Mouse (Mus musculus): Measurements from ENCODE around the gene Vps45. TPM values are rescaled to one million over a fixed set of nuclear protein-coding genes. Genes with fewer than 3 reads are reported as not detected.

Vps45 gene
- polyA plus RNA-seq, 1 experiment from 2014 or later = 24.8 TPM

DNA sequence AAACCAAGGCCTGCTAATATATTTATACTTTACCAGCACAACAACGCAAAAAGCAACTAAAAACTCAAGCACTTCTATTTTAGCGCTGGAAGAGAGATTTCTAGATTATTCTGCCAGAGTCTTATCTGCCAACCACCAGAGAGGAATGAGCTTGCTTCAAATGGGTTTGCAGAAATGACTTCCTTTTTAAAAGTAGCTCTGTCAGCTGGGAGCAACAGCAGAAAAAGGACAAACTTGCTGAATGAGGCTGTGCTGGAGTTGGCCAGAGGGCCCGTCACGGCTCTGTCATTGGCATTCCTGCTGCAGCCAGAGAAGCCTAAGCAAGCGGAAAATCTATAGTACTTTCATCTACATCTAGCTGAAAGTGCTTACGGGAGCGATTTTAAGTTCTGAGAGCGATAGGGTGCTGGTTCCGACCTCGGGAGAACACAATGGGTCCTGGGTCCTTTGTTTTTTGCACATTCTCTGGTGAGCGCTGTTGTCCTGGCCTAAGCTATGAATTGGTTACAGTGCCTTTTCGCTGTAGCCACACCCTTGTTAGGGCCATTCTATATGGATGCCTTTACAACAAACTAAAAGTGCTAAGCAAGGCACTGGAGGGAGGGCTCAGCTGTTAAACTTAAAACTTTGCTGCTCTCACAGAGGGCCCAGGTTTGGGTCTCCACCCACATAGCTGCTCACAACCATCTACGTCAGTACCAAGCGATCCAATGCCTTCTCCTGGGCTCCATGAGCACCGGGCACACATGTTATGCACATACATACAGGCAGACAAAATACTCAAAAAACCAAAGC is 24.6 kb upstream of the Vps45 start:
- 71% methylated on average over 15 of the region's 15 CpGs for WGBS
- Histone ChIP-seq H3K27me3 (ENCODE audit: control insufficient read depth, insufficient read depth, low read length) (no peaks in the 10 kb centered on the region), H3K9ac (ENCODE audit: low read length) (no peak overlapping the region), H3K4me3 (ENCODE audit: low read depth, low read length) (no peak overlapping the region), H3K36me3 (ENCODE audit: control insufficient read depth, insufficient read depth, low read length) (no peaks in the 10 kb centered on the region), H3K9me3 (ENCODE audit: control insufficient read depth, low read length) (no peaks in the 10 kb centered on the region), H3K4me1 (replicated peaks; ENCODE audit: control insufficient read depth, insufficient read depth, low read length) (no peaks in the 10 kb centered on the region), H3K27ac (ENCODE audit: low read depth, low read length) (no peak overlapping the region), H3K4me2 (ENCODE audit: low read depth, low read length, severe bottlenecking) (no peak overlapping the region)
- no peak for DNase-seq (ENCODE audit: low spot score)
- ATAC-seq (replicated peaks; ENCODE audit: low FRiP score) = no peak

DNA sequence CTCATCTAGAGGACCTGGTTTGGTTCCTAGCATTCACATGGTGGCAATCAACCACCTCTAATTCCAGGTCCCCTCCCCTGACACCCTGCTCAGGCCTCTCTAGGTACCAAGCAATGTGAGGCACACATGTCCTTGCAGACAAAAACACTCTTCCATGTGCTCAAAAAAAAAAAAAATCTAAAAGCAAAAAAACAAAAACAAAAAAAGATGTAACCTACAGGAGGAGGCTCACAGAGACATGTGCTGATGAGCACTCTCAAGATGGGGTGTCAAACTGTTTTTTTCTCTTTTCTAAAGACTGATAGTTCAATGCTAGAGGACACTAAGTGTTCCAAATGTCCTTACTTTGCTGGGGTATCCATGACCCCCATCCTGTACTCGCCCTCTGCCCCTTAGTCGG is 23.8 kb upstream of the Vps45 start:
- Histone ChIP-seq H3K9ac (ENCODE audit: low read length) (no peak overlapping the region), H3K9me3 (ENCODE audit: control insufficient read depth, low read length) (no peaks in the 10 kb centered on the region), H3K4me2 (ENCODE audit: low read depth, low read length, severe bottlenecking) (no peak overlapping the region), H3K4me3 (ENCODE audit: low read depth, low read length) (no peak overlapping the region), H3K36me3 (ENCODE audit: control insufficient read depth, insufficient read depth, low read length) (no peaks in the 10 kb centered on the region), H3K27ac (ENCODE audit: low read depth, low read length) (no peak overlapping the region), H3K27me3 (ENCODE audit: control insufficient read depth, insufficient read depth, low read length) (no peaks in the 10 kb centered on the region), H3K4me1 (replicated peaks; ENCODE audit: control insufficient read depth, insufficient read depth, low read length) (no peaks in the 10 kb centered on the region)
- WGBS = 88% methylated on average over 2 of the region's 2 CpGs
- ATAC-seq (replicated peaks; ENCODE audit: low FRiP score) = no peak
- DNase-seq (ENCODE audit: low spot score) = no peak

DNA sequence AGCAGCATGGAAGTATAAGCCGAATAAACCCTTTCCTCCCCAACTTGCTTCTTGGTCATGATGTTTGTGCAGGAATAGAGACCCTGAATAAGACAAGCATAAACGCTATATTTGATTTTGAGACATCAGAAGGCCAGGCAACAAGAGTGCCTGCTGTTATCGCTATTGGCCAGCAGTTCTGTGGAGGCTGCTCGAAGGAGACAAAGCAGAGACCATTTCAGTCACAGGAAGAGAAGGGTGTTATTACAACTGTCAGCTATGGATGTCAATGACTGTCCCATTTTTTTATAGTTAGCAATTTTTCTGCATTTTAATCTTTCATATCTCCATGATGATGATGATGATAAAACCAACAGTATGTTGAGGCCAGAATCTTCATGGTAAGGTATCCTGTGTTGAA is 23.4 kb upstream of the Vps45 start:
- H3K9me3 ChIP-seq (ENCODE audit: control insufficient read depth, low read length) = no peaks in the 10 kb centered on the region
- DNase-seq (ENCODE audit: low spot score) (no peak), ATAC-seq (replicated peaks; ENCODE audit: low FRiP score) (no peak)
- no peaks in the 10 kb centered on the region for H3K36me3 ChIP-seq (ENCODE audit: control insufficient read depth, insufficient read depth, low read length)
- H3K4me1 ChIP-seq (replicated peaks; ENCODE audit: control insufficient read depth, insufficient read depth, low read length) = no peaks in the 10 kb centered on the region
- no peak overlapping the region for H3K4me3 ChIP-seq (ENCODE audit: low read depth, low read length)
- no peak overlapping the region for H3K9ac ChIP-seq (ENCODE audit: low read length)
- no peaks in the 10 kb centered on the region for H3K27me3 ChIP-seq (ENCODE audit: control insufficient read depth, insufficient read depth, low read length)
- WGBS = 83% methylated on average over 4 of the region's 4 CpGs
- H3K27ac ChIP-seq (ENCODE audit: low read depth, low read length) = no peak overlapping the region
- no peak overlapping the region for H3K4me2 ChIP-seq (ENCODE audit: low read depth, low read length, severe bottlenecking)

DNA sequence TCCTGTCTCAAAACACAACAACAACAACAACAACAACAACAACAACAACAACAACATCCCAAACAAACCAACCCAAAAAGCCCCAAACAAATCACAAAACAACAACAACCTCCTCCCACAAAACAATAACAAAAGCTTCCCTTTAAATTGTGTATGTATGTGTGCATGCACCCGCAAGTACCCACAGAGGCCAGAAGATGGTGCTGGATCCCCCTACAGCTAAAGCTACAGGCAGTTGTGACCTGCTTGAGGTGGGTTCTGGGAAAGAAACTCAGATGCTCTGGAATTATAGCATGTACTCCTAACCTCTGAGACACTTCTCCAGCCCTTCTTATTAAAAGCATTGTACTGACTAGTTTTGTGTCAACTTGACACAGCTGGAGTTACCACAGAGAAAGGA is 22.7 kb upstream of the Vps45 start:
- Histone ChIP-seq H3K4me2 (ENCODE audit: low read depth, low read length, severe bottlenecking) (no peak overlapping the region), H3K9ac (ENCODE audit: low read length) (no peak overlapping the region), H3K4me1 (replicated peaks; ENCODE audit: control insufficient read depth, insufficient read depth, low read length) (no peaks in the 10 kb centered on the region), H3K9me3 (ENCODE audit: control insufficient read depth, low read length) (no peaks in the 10 kb centered on the region), H3K27ac (ENCODE audit: low read depth, low read length) (no peak overlapping the region), H3K4me3 (ENCODE audit: low read depth, low read length) (no peak overlapping the region), H3K27me3 (ENCODE audit: control insufficient read depth, insufficient read depth, low read length) (no peaks in the 10 kb centered on the region), H3K36me3 (ENCODE audit: control insufficient read depth, insufficient read depth, low read length) (no peaks in the 10 kb centered on the region)
- 65% methylated on average over 1 of the region's 1 CpGs for WGBS
- DNase-seq (ENCODE audit: low spot score) = no peak
- ATAC-seq (replicated peaks; ENCODE audit: low FRiP score) = no peak

DNA sequence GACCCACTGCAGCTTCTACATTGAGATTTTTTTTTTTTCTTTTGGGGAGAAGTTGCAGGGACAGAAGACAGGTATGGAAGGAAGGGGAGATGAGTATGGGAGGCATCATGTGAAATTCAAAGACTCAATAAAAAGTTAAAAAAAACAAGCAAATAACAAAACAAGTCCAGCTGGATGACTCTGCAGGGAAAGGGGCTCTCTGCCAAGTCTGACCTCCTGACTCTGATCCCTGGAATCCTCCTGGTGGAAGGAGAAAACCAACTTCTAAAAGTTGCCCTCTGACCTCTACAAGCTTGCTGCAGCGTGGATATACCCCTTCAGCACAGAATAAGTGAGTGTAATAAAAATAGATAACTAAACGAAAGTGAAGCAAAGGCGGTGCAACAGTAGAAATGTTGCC is 20.4 kb upstream of the Vps45 start:
- no peaks in the 10 kb centered on the region for H3K4me1 ChIP-seq (replicated peaks; ENCODE audit: control insufficient read depth, insufficient read depth, low read length)
- H3K27ac ChIP-seq (ENCODE audit: low read depth, low read length) = no peak overlapping the region
- WGBS = 77% methylated on average over 3 of the region's 3 CpGs
- H3K9ac ChIP-seq (ENCODE audit: low read length) = no peak overlapping the region
- no peak for ATAC-seq (replicated peaks; ENCODE audit: low FRiP score)
- DNase-seq (ENCODE audit: low spot score) = no peak
- no peaks in the 10 kb centered on the region for H3K36me3 ChIP-seq (ENCODE audit: control insufficient read depth, insufficient read depth, low read length)
- no peaks in the 10 kb centered on the region for H3K27me3 ChIP-seq (ENCODE audit: control insufficient read depth, insufficient read depth, low read length)
- no peak overlapping the region for H3K4me3 ChIP-seq (ENCODE audit: low read depth, low read length)
- no peak overlapping the region for H3K4me2 ChIP-seq (ENCODE audit: low read depth, low read length, severe bottlenecking)
- no peaks in the 10 kb centered on the region for H3K9me3 ChIP-seq (ENCODE audit: control insufficient read depth, low read length)

DNA sequence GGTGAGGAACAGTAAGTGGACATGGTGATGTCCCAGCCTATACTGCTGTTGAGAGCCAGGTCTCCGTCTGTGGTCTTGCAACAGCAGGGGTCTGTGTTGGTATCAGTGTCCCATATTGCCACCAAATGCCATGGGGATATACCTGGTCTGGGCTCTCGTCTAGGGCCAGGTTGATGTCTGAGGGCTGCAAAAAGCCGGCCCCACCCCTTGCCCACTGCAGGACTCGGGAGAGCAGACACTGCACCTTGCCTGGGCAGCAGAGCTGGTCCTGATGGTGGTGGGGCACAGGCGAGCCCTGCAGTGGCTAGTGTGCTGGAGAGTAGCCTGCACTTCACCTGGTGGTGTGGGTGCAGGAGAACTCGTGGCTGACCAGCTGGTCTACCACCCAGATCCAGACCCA is 19.8 kb upstream of the Vps45 start:
- no peaks in the 10 kb centered on the region for H3K36me3 ChIP-seq (ENCODE audit: control insufficient read depth, insufficient read depth, low read length)
- DNase-seq (ENCODE audit: low spot score) (no peak), ATAC-seq (replicated peaks; ENCODE audit: low FRiP score) (no peak)
- H3K9me3 ChIP-seq (ENCODE audit: control insufficient read depth, low read length) = no peaks in the 10 kb centered on the region
- H3K4me2 ChIP-seq (ENCODE audit: low read depth, low read length, severe bottlenecking) = no peak overlapping the region
- H3K4me3 ChIP-seq (ENCODE audit: low read depth, low read length) = no peak overlapping the region
- H3K9ac ChIP-seq (ENCODE audit: low read length) = no peak overlapping the region
- no peaks in the 10 kb centered on the region for H3K4me1 ChIP-seq (replicated peaks; ENCODE audit: control insufficient read depth, insufficient read depth, low read length)
- no peak overlapping the region for H3K27ac ChIP-seq (ENCODE audit: low read depth, low read length)
- 74% methylated on average over 6 of the region's 6 CpGs for WGBS
- H3K27me3 ChIP-seq (ENCODE audit: control insufficient read depth, insufficient read depth, low read length) = no peaks in the 10 kb centered on the region

DNA sequence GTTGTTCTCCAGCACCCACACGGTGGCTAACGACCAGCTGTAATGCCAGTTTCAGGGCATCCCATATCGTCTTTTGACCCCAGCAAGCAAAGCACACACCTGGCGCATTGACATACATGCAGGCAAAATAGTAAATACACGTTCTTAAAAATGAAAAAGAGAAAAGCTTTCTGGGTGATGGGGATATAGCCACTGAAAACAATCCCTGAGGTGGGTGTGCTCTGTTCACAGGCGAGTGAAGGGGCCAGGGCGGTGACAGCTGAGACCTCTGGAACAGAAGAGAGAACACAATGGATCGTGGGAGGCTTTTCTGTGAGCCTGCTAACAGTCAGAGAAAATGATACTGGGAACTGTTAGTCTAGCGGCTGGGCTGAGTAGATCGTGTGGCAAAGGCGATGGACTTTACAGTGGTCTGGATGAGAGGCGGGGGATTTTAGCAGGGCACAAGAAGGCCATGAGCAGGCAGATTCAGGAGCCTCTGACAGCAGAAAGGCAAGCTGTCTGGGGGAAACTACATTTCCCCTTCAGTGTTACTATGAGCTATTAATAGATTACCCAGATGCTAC is 14.7 kb upstream of the Vps45 start:
- no peak for ATAC-seq (replicated peaks; ENCODE audit: low FRiP score)
- Histone ChIP-seq H3K36me3 (ENCODE audit: control insufficient read depth, insufficient read depth, low read length) (no peaks in the 10 kb centered on the region), H3K4me2 (ENCODE audit: low read depth, low read length, severe bottlenecking) (no peak overlapping the region), H3K9me3 (ENCODE audit: control insufficient read depth, low read length) (no peaks in the 10 kb centered on the region), H3K4me1 (replicated peaks; ENCODE audit: control insufficient read depth, insufficient read depth, low read length) (no peaks in the 10 kb centered on the region), H3K27ac (ENCODE audit: low read depth, low read length) (no peak overlapping the region), H3K4me3 (ENCODE audit: low read depth, low read length) (no peak overlapping the region), H3K27me3 (ENCODE audit: control insufficient read depth, insufficient read depth, low read length) (no peaks in the 10 kb centered on the region), H3K9ac (ENCODE audit: low read length) (no peak overlapping the region)
- WGBS = 72% methylated on average over 12 of the region's 12 CpGs
- no peak for DNase-seq (ENCODE audit: low spot score)

DNA sequence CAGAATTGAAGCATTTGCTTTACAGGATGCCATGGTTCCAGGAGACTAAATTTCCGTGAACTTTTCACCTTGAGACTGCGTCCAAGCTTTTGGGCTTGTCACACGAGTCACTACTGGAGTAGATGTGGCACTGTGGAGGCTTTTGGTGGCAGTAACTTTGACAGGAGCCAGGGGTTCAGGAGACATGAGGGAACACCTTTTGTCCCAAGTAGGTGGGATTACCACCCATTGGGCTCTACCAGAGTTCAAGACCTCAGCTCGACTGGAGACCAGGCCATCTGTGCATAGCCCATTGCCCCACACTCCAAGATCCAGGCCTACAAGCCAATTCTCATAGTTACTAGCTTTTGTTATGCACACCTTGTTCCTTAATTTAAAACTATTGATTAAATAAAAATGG is 12.0 kb upstream of the Vps45 start:
- no peaks in the 10 kb centered on the region for H3K4me1 ChIP-seq (replicated peaks; ENCODE audit: control insufficient read depth, insufficient read depth, low read length)
- H3K27me3 ChIP-seq (ENCODE audit: control insufficient read depth, insufficient read depth, low read length) = no peaks in the 10 kb centered on the region
- no peak overlapping the region for H3K9ac ChIP-seq (ENCODE audit: low read length)
- no peak overlapping the region for H3K4me2 ChIP-seq (ENCODE audit: low read depth, low read length, severe bottlenecking)
- no peaks in the 10 kb centered on the region for H3K9me3 ChIP-seq (ENCODE audit: control insufficient read depth, low read length)
- H3K36me3 ChIP-seq (ENCODE audit: control insufficient read depth, insufficient read depth, low read length) = no peaks in the 10 kb centered on the region
- no peak overlapping the region for H3K4me3 ChIP-seq (ENCODE audit: low read depth, low read length)
- no peak for ATAC-seq (replicated peaks; ENCODE audit: low FRiP score)
- DNase-seq (ENCODE audit: low spot score) = no peak
- 79% methylated on average over 4 of the region's 4 CpGs for WGBS
- H3K27ac ChIP-seq (ENCODE audit: low read depth, low read length) = no peak overlapping the region

DNA sequence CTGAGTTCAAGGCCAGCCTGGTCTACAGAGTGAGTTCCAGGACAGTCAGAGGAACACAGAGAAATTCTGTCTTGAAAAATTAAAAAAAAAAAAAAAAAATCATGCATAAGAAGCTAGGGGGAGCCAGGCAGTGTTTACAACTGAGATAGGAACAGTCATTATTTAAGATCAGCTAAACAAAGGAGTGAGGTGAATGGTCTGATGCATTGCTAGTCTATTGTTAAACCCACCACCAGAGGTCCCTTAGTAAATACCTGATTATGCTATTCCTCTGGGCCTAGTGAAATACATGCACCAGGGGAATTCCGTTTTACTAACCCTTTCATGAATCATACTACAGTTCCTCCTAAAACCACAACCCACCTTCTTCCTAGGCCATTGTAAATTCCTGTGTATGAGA is 11.3 kb upstream of the Vps45 start:
- H3K27me3 ChIP-seq (ENCODE audit: control insufficient read depth, insufficient read depth, low read length) = no peaks in the 10 kb centered on the region
- 57% methylated on average over 1 of the region's 1 CpGs for WGBS
- no peaks in the 10 kb centered on the region for H3K36me3 ChIP-seq (ENCODE audit: control insufficient read depth, insufficient read depth, low read length)
- no peak overlapping the region for H3K9ac ChIP-seq (ENCODE audit: low read length)
- H3K4me3 ChIP-seq (ENCODE audit: low read depth, low read length) = no peak overlapping the region
- no peaks in the 10 kb centered on the region for H3K9me3 ChIP-seq (ENCODE audit: control insufficient read depth, low read length)
- DNase-seq (ENCODE audit: low spot score) (no peak), ATAC-seq (replicated peaks; ENCODE audit: low FRiP score) (no peak)
- H3K4me1 ChIP-seq (replicated peaks; ENCODE audit: control insufficient read depth, insufficient read depth, low read length) = no peaks in the 10 kb centered on the region
- H3K4me2 ChIP-seq (ENCODE audit: low read depth, low read length, severe bottlenecking) = no peak overlapping the region
- no peak overlapping the region for H3K27ac ChIP-seq (ENCODE audit: low read depth, low read length)
